Comparison of ENCODE assay signal across 20 mouse cellular contexts in the genomic region with DNA sequence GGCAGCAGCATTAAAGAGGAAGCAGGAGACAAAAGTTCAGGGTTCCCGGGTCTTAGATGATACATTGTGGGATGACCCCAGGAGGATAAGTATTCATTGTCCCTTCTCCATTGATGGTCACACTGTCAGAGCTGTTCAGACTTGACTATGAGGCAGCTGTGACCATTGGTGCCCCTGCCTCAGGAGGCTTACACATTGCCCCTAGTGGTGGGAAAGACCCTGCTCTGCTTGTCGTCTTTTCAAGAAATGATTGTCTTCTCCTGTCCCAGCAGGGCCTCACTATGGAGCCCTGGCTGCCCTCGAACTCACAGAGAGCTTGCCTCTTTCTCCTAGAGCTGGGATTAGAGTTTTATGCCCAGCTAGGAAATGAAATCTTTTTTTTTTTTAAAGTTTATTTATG. TPM values are rescaled to one million over a fixed set of nuclear protein-coding genes. Genes with fewer than 3 reads are reported as not detected.
DNase-seq lines count a peak whose midpoint lies in the region; ATAC-seq and TF ChIP-seq lines count a peak whose summit lies in the region.
"Had no signal": no experiment of that assay in that cellular context is flagged by ENCODE, and none has a peak within 500 bp of the region (broad histone marks: within the 10 kb centered on the region; RNA-seq: fewer than 3 reads in every experiment).

No protein-coding gene starts in this region.

- intact Hi-C loops in left cerebral cortex, postnatal 25 days (cut with DNase I), result no loop called here
- intact Hi-C loops in left cerebral cortex, postnatal 4 days (cut with DNase I), result loop anchor here (10.0 kb wide), 1 partner anchor 163 kb away; no protein-coding TSS in a partner anchor

- TF ChIP-seq POLR2A in small intestine, adult 2 months (IDR thresholded peaks at IDR 0.05; ENCODE audit: low read depth, low read length), result no peak

- H3K27ac ChIP-seq in hindbrain, embryonic 11.5 days (ENCODE audit: low read depth, low read length), result no peak overlapping the region
- H3K27ac ChIP-seq in hindbrain, embryonic 13.5 days, result no peak overlapping the region
- H3K27ac ChIP-seq in midbrain, embryonic 11.5 days (ENCODE audit: low read depth, low read length), result no peak overlapping the region
- no peak overlapping the region for H3K27ac ChIP-seq in midbrain, embryonic 14.5 days (replicated peaks; ENCODE audit: low read depth, low read length)
- no peak overlapping the region for H3K27ac ChIP-seq in small intestine, adult 2 months (ENCODE audit: insufficient read depth, low read depth, low read length)
- H3K27ac ChIP-seq: embryonic facial prominence, embryonic 12.5 days; hindbrain, embryonic 15.5 days; kidney, embryonic 15.5 days; stomach, embryonic 15.5 days had no signal

- WGBS in hindbrain, embryonic 11.5 days, result 64% methylated on average over 3 of the region's 3 CpGs
- 62% methylated on average over 3 of the region's 3 CpGs for WGBS in hindbrain, embryonic 13.5 days
- 61% methylated on average over 3 of the region's 3 CpGs for WGBS in midbrain, embryonic 11.5 days
- 57% methylated on average over 3 of the region's 3 CpGs for WGBS in midbrain, embryonic 14.5 days
- 79% methylated on average over 3 of the region's 3 CpGs for WGBS in small intestine, adult 2 months

- H3K27me3 ChIP-seq in hindbrain, embryonic 11.5 days (ENCODE audit: control insufficient read depth, insufficient read depth, low read length), result no peaks in the 10 kb centered on the region
- no peaks in the 10 kb centered on the region for H3K27me3 ChIP-seq in hindbrain, embryonic 13.5 days
- H3K27me3 ChIP-seq in midbrain, embryonic 11.5 days (ENCODE audit: control insufficient read depth, insufficient read depth, low read length), result no peaks in the 10 kb centered on the region
- no peaks in the 10 kb centered on the region for H3K27me3 ChIP-seq in midbrain, embryonic 14.5 days (ENCODE audit: control insufficient read depth, insufficient read depth, low read length)
- H3K27me3 ChIP-seq in small intestine, adult 2 months (ENCODE audit: control insufficient read depth, insufficient read depth, low read length), result no peaks in the 10 kb centered on the region
- H3K27me3 ChIP-seq: embryonic facial prominence, embryonic 12.5 days; heart, embryonic 12.5 days; hindbrain, embryonic 15.5 days; kidney, embryonic 15.5 days; stomach, embryonic 15.5 days had no signal

- H3K4me2 ChIP-seq in hindbrain, embryonic 11.5 days (replicated peaks; ENCODE audit: low read depth, low read length), result no peak overlapping the region
- no peak overlapping the region for H3K4me2 ChIP-seq in hindbrain, embryonic 13.5 days
- no peak overlapping the region for H3K4me2 ChIP-seq in midbrain, embryonic 11.5 days
- no peak overlapping the region for H3K4me2 ChIP-seq in midbrain, embryonic 14.5 days (ENCODE audit: low read length)
- H3K4me2 ChIP-seq: embryonic facial prominence, embryonic 12.5 days; heart, embryonic 12.5 days; hindbrain, embryonic 15.5 days; kidney, embryonic 15.5 days; stomach, embryonic 15.5 days had no signal

- H3K4me1 ChIP-seq in hindbrain, embryonic 11.5 days (replicated peaks; ENCODE audit: control insufficient read depth, insufficient read depth, low read length), result no peaks in the 10 kb centered on the region; the same call in 1 of the 2 replicates
- H3K4me1 ChIP-seq in hindbrain, embryonic 13.5 days (replicated peaks), result peaks cover 16% of the 10 kb centered on the region
- H3K4me1 ChIP-seq in midbrain, embryonic 11.5 days (ENCODE audit: control insufficient read depth, insufficient read depth, low read length), result peaks cover 4% of the 10 kb centered on the region
- H3K4me1 ChIP-seq in midbrain, embryonic 14.5 days (ENCODE audit: control insufficient read depth, insufficient read depth, low read length), result no peaks in the 10 kb centered on the region
- peaks cover 10% of the 10 kb centered on the region; the same call in 1 of the 2 replicates for H3K4me1 ChIP-seq in small intestine, adult 2 months (ENCODE audit: control insufficient read depth, insufficient read depth, insufficient read length, low read length)

- DNase-seq in hindbrain, embryonic 11.5 days (ENCODE audit: low spot score), result peak; percentile 18
- peak; percentile 78 for DNase-seq in midbrain, embryonic 11.5 days (ENCODE audit: low spot score, missing footprints)
- no peak for DNase-seq in midbrain, embryonic 14.5 days
- peak; percentile 74 for DNase-seq in ZHBTc4 (ENCODE audit: low read depth, low spot score)
- DNase-seq in left cerebral cortex, postnatal 25 days (ENCODE audit: low spot score in 2 of 2), result no peak
- DNase-seq in left cerebral cortex, postnatal 4 days, result no peak
- DNase-seq: cerebellum, adult 11-12 months; layer of hippocampus, postnatal 36 days; right cerebral cortex, postnatal 14 days had no signal

- H3K9ac ChIP-seq in hindbrain, embryonic 11.5 days (ENCODE audit: low read depth, low read length), result no peak overlapping the region
- H3K9ac ChIP-seq in hindbrain, embryonic 13.5 days, result no peak overlapping the region
- H3K9ac ChIP-seq in midbrain, embryonic 11.5 days (ENCODE audit: low read length), result no peak overlapping the region
- H3K9ac ChIP-seq in midbrain, embryonic 14.5 days (replicated peaks; ENCODE audit: low read length), result no peak overlapping the region
- H3K9ac ChIP-seq: embryonic facial prominence, embryonic 12.5 days; heart, embryonic 12.5 days; hindbrain, embryonic 15.5 days; kidney, embryonic 15.5 days; stomach, embryonic 15.5 days had no signal

- peaks cover 4% of the 10 kb centered on the region; the same call in 1 of the 2 replicates for H3K36me3 ChIP-seq in hindbrain, embryonic 11.5 days (ENCODE audit: control insufficient read depth, insufficient read depth, low read length)
- H3K36me3 ChIP-seq in hindbrain, embryonic 13.5 days, result peaks cover 59% of the 10 kb centered on the region
- H3K36me3 ChIP-seq in midbrain, embryonic 11.5 days (ENCODE audit: control insufficient read depth, insufficient read depth, low read length), result peaks cover 20% of the 10 kb centered on the region
- H3K36me3 ChIP-seq in midbrain, embryonic 14.5 days (ENCODE audit: control insufficient read depth, insufficient read depth, low read length), result peaks cover 45% of the 10 kb centered on the region
- peaks cover 39% of the 10 kb centered on the region for H3K36me3 ChIP-seq in small intestine, adult 2 months (ENCODE audit: control insufficient read depth, insufficient read depth, low read length)

- no peak for ATAC-seq in hindbrain, embryonic 11.5 days (ENCODE audit: low FRiP score)
- ATAC-seq in hindbrain, embryonic 13.5 days (ENCODE audit: low FRiP score), result no peak
- no peak for ATAC-seq in midbrain, embryonic 11.5 days (ENCODE audit: low FRiP score)
- no peak for ATAC-seq in midbrain, embryonic 14.5 days (ENCODE audit: low FRiP score, low TSS enrichment)
- ATAC-seq: activated CD4-positive, CD25-positive, alpha-beta regulatory T cell, adult 4 months had no signal

- H3K4me3 ChIP-seq in hindbrain, embryonic 11.5 days (ENCODE audit: low read depth, low read length), result no peak overlapping the region
- no peak overlapping the region for H3K4me3 ChIP-seq in hindbrain, embryonic 13.5 days
- H3K4me3 ChIP-seq in midbrain, embryonic 11.5 days (ENCODE audit: low read depth, low read length), result no peak overlapping the region
- no peak overlapping the region for H3K4me3 ChIP-seq in midbrain, embryonic 14.5 days (replicated peaks; ENCODE audit: low read depth, low read length)
- no peak overlapping the region for H3K4me3 ChIP-seq in small intestine, adult 2 months (ENCODE audit: low read depth, low read length)
- H3K4me3 ChIP-seq: embryonic facial prominence, embryonic 12.5 days; heart, embryonic 12.5 days; hindbrain, embryonic 15.5 days; kidney, embryonic 15.5 days; stomach, embryonic 15.5 days had no signal

- peak; percentile 12; the same call in 1 of the 2 replicates for TF ChIP-seq CTCF in small intestine, adult 2 months (IDR thresholded peaks at IDR 0.05; ENCODE audit: extremely low read depth, insufficient read length, insufficient replicate concordance, low read depth, low read length)

- no peaks in the 10 kb centered on the region for H3K9me3 ChIP-seq in hindbrain, embryonic 11.5 days (ENCODE audit: control insufficient read depth, low read length)
- no peaks in the 10 kb centered on the region for H3K9me3 ChIP-seq in hindbrain, embryonic 13.5 days
- H3K9me3 ChIP-seq in midbrain, embryonic 11.5 days (ENCODE audit: control insufficient read depth, low read length), result no peaks in the 10 kb centered on the region
- H3K9me3 ChIP-seq in midbrain, embryonic 14.5 days (ENCODE audit: control insufficient read depth, low read length), result no peaks in the 10 kb centered on the region
- H3K9me3 ChIP-seq: embryonic facial prominence, embryonic 12.5 days; heart, embryonic 12.5 days; hindbrain, embryonic 15.5 days; kidney, embryonic 15.5 days; stomach, embryonic 15.5 days had no signal

RNA-seq across cellular contexts. Expression of a gene that starts 5.8 kb away (rescaled TPM):
- 0.48 and 0.89 TPM in 2 replicates for polyA plus RNA-seq in hindbrain, embryonic 11.5 days (2014; fragmentation: Nextera tagmentation; extraction: Ambion mirVana)
- polyA plus RNA-seq in hindbrain, embryonic 13.5 days (2015; fragmentation: Nextera tagmentation; extraction: Ambion mirVana), result 0.40 and 0.48 TPM in 2 replicates
- 0.19 and 0.59 TPM in 2 replicates for polyA plus RNA-seq in midbrain, embryonic 11.5 days (2014; fragmentation: Nextera tagmentation; extraction: Ambion mirVana)
- polyA plus RNA-seq in midbrain, embryonic 14.5 days (2014; fragmentation: Nextera tagmentation; extraction: Ambion mirVana), result 0.27 and 0.33 TPM in 2 replicates
- 0.03 TPM in 1 of 2 replicates, not detected in the other for polyA plus RNA-seq in small intestine, adult 2 months (2012; rRNA removed)
- under 1 TPM; 0.11 to 0.14 TPM for total RNA-seq in left cerebral cortex, postnatal 25 days (2021)
- total RNA-seq in left cerebral cortex, postnatal 4 days (2021), result not detected
- total RNA-seq: adrenal gland, postnatal 4 days; gastrocnemius, adult 18-20 months; layer of hippocampus, postnatal 36 days; neutrophil, adult 5-6 weeks had no signal

RNA-seq across cellular contexts. Expression of a gene that starts 6.3 kb away (rescaled TPM):
- 127 TPM in 2 replicates for polyA plus RNA-seq in hindbrain, embryonic 11.5 days (2014; fragmentation: Nextera tagmentation; extraction: Ambion mirVana)
- polyA plus RNA-seq in hindbrain, embryonic 13.5 days (2015; fragmentation: Nextera tagmentation; extraction: Ambion mirVana), result 151 and 156 TPM in 2 replicates
- 120 and 132 TPM in 2 replicates for polyA plus RNA-seq in midbrain, embryonic 11.5 days (2014; fragmentation: Nextera tagmentation; extraction: Ambion mirVana)
- 139 and 150 TPM in 2 replicates for polyA plus RNA-seq in midbrain, embryonic 14.5 days (2014; fragmentation: Nextera tagmentation; extraction: Ambion mirVana)
- 117 and 177 TPM in 2 replicates for polyA plus RNA-seq in small intestine, adult 2 months (2012; rRNA removed)
- total RNA-seq in left cerebral cortex, postnatal 25 days (2021), result 10 to 100 TPM; 97.2 to 99.6 TPM
- 10 to 100 TPM; 86.2 to 91.6 TPM for total RNA-seq in left cerebral cortex, postnatal 4 days (2021)

RNA-seq across cellular contexts. Expression of a gene that starts 21.7 kb away (rescaled TPM):
- polyA plus RNA-seq in hindbrain, embryonic 11.5 days (2014; fragmentation: Nextera tagmentation; extraction: Ambion mirVana), result 11.4 and 12.2 TPM in 2 replicates
- 10.9 and 12.1 TPM in 2 replicates for polyA plus RNA-seq in hindbrain, embryonic 13.5 days (2015; fragmentation: Nextera tagmentation; extraction: Ambion mirVana)
- 8.3 and 10.2 TPM in 2 replicates for polyA plus RNA-seq in midbrain, embryonic 11.5 days (2014; fragmentation: Nextera tagmentation; extraction: Ambion mirVana)
- polyA plus RNA-seq in midbrain, embryonic 14.5 days (2014; fragmentation: Nextera tagmentation; extraction: Ambion mirVana), result 7.4 and 10.7 TPM in 2 replicates
- polyA plus RNA-seq in small intestine, adult 2 months (2012; rRNA removed), result 2.8 and 3.4 TPM in 2 replicates
- total RNA-seq in left cerebral cortex, postnatal 25 days (2021), result 1 to 10 TPM; 5.6 to 6.9 TPM
- total RNA-seq in left cerebral cortex, postnatal 4 days (2021), result 1 to 10 TPM; 2.8 to 2.9 TPM

RNA-seq across cellular contexts. Expression of a gene that starts 21.9 kb away (rescaled TPM):
- 86.9 and 88.9 TPM in 2 replicates for polyA plus RNA-seq in hindbrain, embryonic 11.5 days (2014; fragmentation: Nextera tagmentation; extraction: Ambion mirVana)
- polyA plus RNA-seq in hindbrain, embryonic 13.5 days (2015; fragmentation: Nextera tagmentation; extraction: Ambion mirVana), result 50.8 and 53.3 TPM in 2 replicates
- polyA plus RNA-seq in midbrain, embryonic 11.5 days (2014; fragmentation: Nextera tagmentation; extraction: Ambion mirVana), result 91.7 and 94.9 TPM in 2 replicates
- 50.1 and 73.6 TPM in 2 replicates for polyA plus RNA-seq in midbrain, embryonic 14.5 days (2014; fragmentation: Nextera tagmentation; extraction: Ambion mirVana)
- polyA plus RNA-seq in small intestine, adult 2 months (2012; rRNA removed), result 43.1 and 63.1 TPM in 2 replicates
- total RNA-seq in left cerebral cortex, postnatal 25 days (2021), result 10 to 100 TPM; 77.1 to 83.2 TPM
- total RNA-seq in left cerebral cortex, postnatal 4 days (2021), result 10 to 100 TPM; 83.3 to 89.6 TPM

RNA-seq across cellular contexts. Expression of a gene that starts 41.4 kb away (rescaled TPM):
- 11.5 and 12.1 TPM in 2 replicates for polyA plus RNA-seq in hindbrain, embryonic 11.5 days (2014; fragmentation: Nextera tagmentation; extraction: Ambion mirVana)
- polyA plus RNA-seq in hindbrain, embryonic 13.5 days (2015; fragmentation: Nextera tagmentation; extraction: Ambion mirVana), result 21.0 and 39.2 TPM in 2 replicates
- 11.6 and 12.4 TPM in 2 replicates for polyA plus RNA-seq in midbrain, embryonic 11.5 days (2014; fragmentation: Nextera tagmentation; extraction: Ambion mirVana)
- polyA plus RNA-seq in midbrain, embryonic 14.5 days (2014; fragmentation: Nextera tagmentation; extraction: Ambion mirVana), result 6.7 and 7.9 TPM in 2 replicates
- polyA plus RNA-seq in small intestine, adult 2 months (2012; rRNA removed), result 0.84 and 0.85 TPM in 2 replicates
- 1 to 10 TPM; 3.3 to 5.2 TPM for total RNA-seq in left cerebral cortex, postnatal 25 days (2021)
- 1 to 10 TPM in 1 of 2 experiments, under 1 TPM in 1; 0.40 to 1.4 TPM for total RNA-seq in left cerebral cortex, postnatal 4 days (2021)
- polyA plus RNA-seq: activated CD4-positive, CD25-positive, alpha-beta regulatory T cell, adult 4 months had no signal

Comparison
In these comparisons a context has a peak if more than half of its experiments do, and no peak if none do; other contexts are left out.
1. DNase-seq: peak in hindbrain, embryonic 11.5 days (single experiment), midbrain, embryonic 11.5 days (single experiment) and ZHBTc4 (single experiment); none in midbrain, embryonic 14.5 days (single experiment), left cerebral cortex, postnatal 25 days (0 of 2) and left cerebral cortex, postnatal 4 days (single experiment).